Mouse (Mus musculus) hindbrain, embryonic 14.5 days (tissue): ENCODE measurements around the gene Cc2d1a. TPM values are rescaled to one million over a fixed set of nuclear protein-coding genes. Genes with fewer than 3 reads are reported as not detected.

Experiments used
- ATAC-seq: fragments of 200-750 bp; cut with Nextera tagmentation; 2 replicates; pipeline ENCODE4 v1.8.0; 2017; ENCODE audit warnings: moderate number of reproducible peaks, mild to moderate bottlenecking, moderate TSS enrichment, moderate library complexity; ENCODE audit not compliant: low FRiP score
- DNase-seq: peaks from one replicate; pipeline ENCODE4 v3.0.0-alpha.2; 2015; ENCODE audit warnings: low spot score
- H3K27ac ChIP-seq: fragments of 300-500 bp; sonication (generic); 2 replicates; pipeline ENCODE4 v1.5.1; 2014; ENCODE audit warnings: mild to moderate bottlenecking, moderate library complexity
- H3K27me3 ChIP-seq: fragments of 300-500 bp; sonication (generic); 2 replicates; pipeline ENCODE4 v1.6.1; 2014; ENCODE audit warnings: mild to moderate bottlenecking, low read length, mixed read lengths; ENCODE audit not compliant: control insufficient read depth, insufficient read depth
- H3K36me3 ChIP-seq: fragments of 300-500 bp; sonication (generic); replicated peaks from 2 replicates; pipeline ENCODE4 v1.6.1; 2014; ENCODE audit not compliant: control insufficient read depth, insufficient read depth
- H3K4me1 ChIP-seq: fragments of 300-500 bp; sonication (generic); replicated peaks from 2 replicates; pipeline ENCODE4 v1.6.1; 2014; ENCODE audit warnings: antibody characterized with exemption, low read length, mixed read lengths; ENCODE audit not compliant: control insufficient read depth, insufficient read depth
- H3K4me2 ChIP-seq: fragments of 300-500 bp; sonication (generic); replicated peaks from 2 replicates; pipeline ENCODE4 v1.6.1; 2014; ENCODE audit warnings: mild to moderate bottlenecking, moderate library complexity
- H3K4me3 ChIP-seq: fragments of 300-500 bp; sonication (generic); replicated peaks from 2 replicates; pipeline ENCODE4 v1.5.1; 2014; ENCODE audit warnings: mild to moderate bottlenecking, low read length
- H3K9ac ChIP-seq: fragments of 300-500 bp; sonication (generic); 2 replicates; pipeline ENCODE4 v1.6.1; 2014
- H3K9me3 ChIP-seq: fragments of 300-500 bp; sonication (generic); 2 replicates; pipeline ENCODE4 v1.6.1; 2016; ENCODE audit warnings: low read length; ENCODE audit not compliant: control insufficient read depth
- WGBS: fragments of 180-500 bp; shearing (Covaris S2); extraction: QIAGEN DNeasy Blood & Tissue Kit; methylation state at CpG from one replicate; pipeline ENCODE4 v1.1.7; 2014; 5-methylcytosine and 5-hydroxymethylcytosine counted together
- polyA plus RNA-seq: library from polyadenylated mRNA; unstranded; fragments of >200 nt; fragmentation: Nextera tagmentation; extraction: Ambion mirVana; gene quantifications from 2 replicates; pipeline ENCODE4 v1.2.1, GENCODE M21; 2014

Gene Cc2d1a
- polyA plus RNA-seq, 1 experiment from 2014 or later = 30.4 TPM

DNA sequence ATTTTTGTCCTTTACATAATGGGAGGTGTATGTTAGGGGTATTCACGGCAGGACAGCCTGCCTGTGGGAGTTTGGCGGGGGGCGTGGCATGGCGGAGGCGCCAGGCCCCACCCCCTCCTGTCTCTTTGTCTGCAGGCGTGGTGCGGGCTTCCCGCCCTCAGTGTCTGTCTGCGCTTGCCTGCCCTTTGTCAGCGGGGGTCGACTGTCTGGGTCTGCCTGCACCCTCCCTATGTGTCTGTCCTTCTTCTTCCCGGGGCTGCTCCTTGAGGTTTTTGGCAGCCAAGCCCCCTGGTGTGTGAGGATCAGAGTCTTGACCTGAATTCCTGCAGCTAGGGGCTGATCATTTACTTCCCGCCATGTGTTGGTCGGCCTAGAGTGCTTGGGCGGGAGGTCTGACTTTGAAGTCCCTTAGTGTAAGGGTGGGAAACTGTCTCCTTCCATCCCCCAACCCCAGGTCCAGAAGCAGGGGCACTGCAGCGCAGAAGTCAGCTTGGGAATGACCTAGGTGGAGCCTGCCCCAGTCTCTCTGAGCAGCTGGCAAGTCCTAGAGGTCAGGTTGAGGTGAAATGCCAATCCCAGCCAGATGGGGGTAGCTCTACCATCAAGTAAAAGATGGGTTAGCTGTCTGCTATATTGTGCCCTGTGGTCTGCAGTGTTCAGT lies 32.9 kb upstream of the Cc2d1a start:
- under 1% methylated on average over 16 of the region's 16 CpGs for WGBS
- 0 out of 2 replicates have a peak, but pooled peaks cover 5% of the 10 kb centered on the region for H3K36me3 ChIP-seq
- peak overlapping the region; percentile 29 for H3K4me3 ChIP-seq
- H3K4me2 ChIP-seq = peak overlapping the region; percentile 83
- no peaks in the 10 kb centered on the region for H3K9me3 ChIP-seq
- no peaks in the 10 kb centered on the region for H3K27me3 ChIP-seq
- H3K27ac ChIP-seq = peak overlapping the region; percentile 81
- peak; percentile 66 for DNase-seq
- peak; percentile 59 for ATAC-seq
- peaks cover 55% of the 10 kb centered on the region for H3K4me1 ChIP-seq
- peak overlapping the region; percentile 57 for H3K9ac ChIP-seq

DNA sequence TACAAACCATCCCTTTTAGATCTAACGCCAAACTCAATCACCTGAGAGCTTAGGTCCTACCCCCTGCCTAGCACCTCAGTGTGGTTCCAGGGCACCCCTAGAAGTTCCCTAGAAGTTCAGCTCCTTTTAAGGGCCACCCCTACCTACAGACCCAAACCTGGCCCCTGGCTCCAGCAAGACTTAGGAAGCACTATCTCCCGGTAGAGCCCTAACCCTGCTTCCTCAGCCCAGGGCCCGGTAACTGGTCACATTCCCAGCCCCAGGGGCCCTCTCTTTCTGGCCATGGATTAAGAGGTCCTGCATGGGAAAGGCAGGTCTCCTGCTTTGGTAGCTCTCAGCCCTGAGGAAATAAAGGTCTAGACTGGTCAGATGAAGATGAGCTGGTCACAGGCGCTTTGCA lies 32.2 kb upstream of the Cc2d1a start:
- H3K4me3 ChIP-seq = peak overlapping the region; percentile 29
- H3K27ac ChIP-seq = peak overlapping the region; percentile 81
- H3K4me1 ChIP-seq = peaks cover 54% of the 10 kb centered on the region
- H3K36me3 ChIP-seq = peaks cover 8% of the 10 kb centered on the region; the same call in 1 of the 2 replicates
- peak overlapping the region; percentile 83 for H3K4me2 ChIP-seq
- ATAC-seq (0 out of 2 replicates have a peak, but pooled peaks have one; percentile 1), DNase-seq (no peak)
- peak overlapping the region; percentile 57 for H3K9ac ChIP-seq
- no peaks in the 10 kb centered on the region for H3K27me3 ChIP-seq
- 3% methylated on average over 4 of the region's 4 CpGs for WGBS
- H3K9me3 ChIP-seq = no peaks in the 10 kb centered on the region

DNA sequence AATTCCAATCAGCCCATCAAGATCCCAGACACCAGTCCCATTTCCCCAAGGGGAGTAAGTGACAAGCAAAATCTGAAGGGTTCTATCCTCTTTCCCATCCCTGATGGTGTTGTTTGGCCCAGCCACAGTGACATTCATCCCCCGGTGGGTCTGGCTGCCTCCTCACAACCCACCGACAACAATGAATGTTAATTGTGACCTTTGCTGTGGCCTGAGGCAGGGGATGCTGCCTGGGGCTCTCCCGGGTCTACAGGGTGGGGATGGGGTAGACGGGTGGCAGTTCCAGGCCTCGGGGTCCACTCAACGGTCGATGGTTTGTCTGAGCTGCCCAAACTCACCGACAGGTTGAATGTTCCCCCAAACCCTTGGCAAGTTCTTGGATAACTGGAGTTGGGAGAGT lies 30.9 kb upstream of the Cc2d1a start:
- DNase-seq (no peak), ATAC-seq (no peak)
- Histone ChIP-seq H3K27ac (no peak overlapping the region), H3K36me3 (peaks cover 15% of the 10 kb centered on the region), H3K9me3 (no peaks in the 10 kb centered on the region), H3K4me3 (no peak overlapping the region), H3K4me1 (peaks cover 46% of the 10 kb centered on the region), H3K27me3 (no peaks in the 10 kb centered on the region), H3K4me2 (no peak overlapping the region), H3K9ac (0 out of 2 replicates have a peak overlapping the region, but pooled peaks have one; percentile 25)
- WGBS = 65% methylated on average over 8 of the region's 8 CpGs

DNA sequence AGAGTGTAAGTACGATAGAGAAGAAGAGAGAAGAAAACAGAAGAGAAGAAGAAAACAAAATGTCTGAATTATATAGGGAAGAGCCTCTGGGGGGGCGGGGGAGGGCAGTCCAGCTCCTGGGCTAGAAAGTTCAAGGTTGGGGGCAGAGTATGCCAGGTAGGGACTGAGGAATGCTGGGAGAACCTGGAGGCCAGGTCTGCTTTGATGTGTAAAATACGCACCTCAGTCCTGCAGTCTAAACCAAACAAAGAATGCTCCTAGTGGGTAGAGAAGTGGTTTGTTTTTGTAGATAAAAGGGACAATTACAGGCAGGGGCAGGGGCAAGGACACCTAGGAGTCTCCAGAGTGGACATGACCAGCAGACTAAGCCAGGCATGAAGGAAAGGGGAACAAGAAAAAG lies 29.7 kb upstream of the Cc2d1a start:
- ATAC-seq (no peak), DNase-seq (no peak)
- H3K27ac ChIP-seq = no peak overlapping the region
- H3K4me2 ChIP-seq = no peak overlapping the region
- H3K4me3 ChIP-seq = no peak overlapping the region
- H3K4me1 ChIP-seq = peaks cover 40% of the 10 kb centered on the region
- H3K27me3 ChIP-seq = no peaks in the 10 kb centered on the region
- H3K9ac ChIP-seq = no peak overlapping the region
- H3K36me3 ChIP-seq = peaks cover 26% of the 10 kb centered on the region
- no peaks in the 10 kb centered on the region for H3K9me3 ChIP-seq
- WGBS = 93% methylated on average over 3 of the region's 3 CpGs

DNA sequence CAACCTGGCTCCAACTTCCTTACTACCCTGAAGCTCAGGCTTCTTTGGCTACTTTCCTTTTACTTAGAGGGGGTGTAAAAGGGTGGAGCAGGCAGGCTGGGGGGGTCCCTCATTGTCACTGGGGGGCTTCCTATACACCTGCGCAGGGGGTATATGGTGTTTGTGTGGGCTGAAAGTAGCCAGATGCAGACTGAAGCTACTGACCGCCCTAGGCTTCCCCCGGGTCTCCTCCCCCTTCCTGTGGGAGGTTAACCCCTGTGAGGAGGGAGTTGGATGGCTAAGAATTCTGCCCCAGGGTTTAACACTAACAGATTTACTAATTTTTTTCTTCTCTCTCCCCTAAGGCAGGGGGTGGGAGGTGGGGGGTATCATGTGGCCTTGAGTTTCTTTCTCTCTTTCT lies 28.8 kb upstream of the Cc2d1a start:
- DNase-seq (no peak), ATAC-seq (no peak)
- Histone ChIP-seq H3K4me1 (peaks cover 31% of the 10 kb centered on the region), H3K27ac (no peak overlapping the region), H3K4me3 (no peak overlapping the region), H3K9ac (no peak overlapping the region), H3K27me3 (no peaks in the 10 kb centered on the region), H3K4me2 (no peak overlapping the region), H3K9me3 (no peaks in the 10 kb centered on the region), H3K36me3 (peaks cover 35% of the 10 kb centered on the region)
- WGBS = 40% methylated on average over 3 of the region's 3 CpGs

DNA sequence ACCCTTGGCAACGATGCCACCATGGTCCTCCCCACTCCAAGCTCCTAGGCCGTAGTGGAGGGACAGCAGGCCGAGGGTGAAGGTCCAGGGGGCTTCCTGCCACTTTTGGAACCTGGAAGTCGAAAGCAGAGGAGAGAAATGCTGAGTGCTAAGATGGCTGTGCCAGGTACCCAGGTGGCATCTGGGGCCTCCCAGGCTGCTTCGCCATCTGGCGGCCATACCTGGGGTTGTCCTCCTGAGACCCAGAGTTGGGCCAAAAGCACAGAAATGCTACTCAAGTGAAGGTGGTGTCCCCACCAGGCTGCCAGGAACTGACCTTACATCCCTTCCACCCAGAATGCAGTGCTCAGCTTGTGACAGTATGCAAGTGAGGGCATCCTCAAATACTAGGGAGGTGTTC lies 26.1 kb upstream of the Cc2d1a start:
- H3K27me3 ChIP-seq = no peaks in the 10 kb centered on the region
- H3K36me3 ChIP-seq = peaks cover 47% of the 10 kb centered on the region
- no peak overlapping the region for H3K27ac ChIP-seq
- peaks cover 5% of the 10 kb centered on the region; the same call in 1 of the 2 replicates for H3K4me1 ChIP-seq
- H3K9ac ChIP-seq = no peak overlapping the region
- 83% methylated on average over 6 of the region's 6 CpGs for WGBS
- ATAC-seq = no peak
- no peak for DNase-seq
- H3K4me3 ChIP-seq = no peak overlapping the region
- no peaks in the 10 kb centered on the region for H3K9me3 ChIP-seq
- no peak overlapping the region for H3K4me2 ChIP-seq

DNA sequence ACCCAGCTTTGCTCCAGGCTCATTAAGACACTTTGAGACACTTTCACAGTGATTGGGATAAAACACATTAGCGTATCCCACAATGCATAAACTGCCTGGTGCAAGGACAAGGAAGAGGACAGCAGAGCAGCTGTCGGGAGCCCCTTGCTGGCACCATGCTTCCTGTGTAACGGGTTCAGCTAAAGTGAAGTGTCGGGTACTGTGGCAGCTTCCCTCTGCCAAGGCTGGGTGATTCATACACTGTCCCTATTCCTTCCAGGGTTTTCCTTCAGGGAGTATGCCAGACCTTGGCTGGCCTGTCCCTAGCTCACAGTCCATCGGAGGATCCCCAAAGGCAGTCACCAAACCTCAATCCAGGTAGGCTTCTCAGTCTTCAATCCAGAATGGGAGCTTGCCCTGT lies 22.4 kb upstream of the Cc2d1a start:
- Histone ChIP-seq H3K4me3 (no peak overlapping the region), H3K4me2 (no peak overlapping the region), H3K9me3 (no peaks in the 10 kb centered on the region), H3K4me1 (no peaks in the 10 kb centered on the region), H3K9ac (no peak overlapping the region), H3K27ac (no peak overlapping the region), H3K36me3 (peaks cover 40% of the 10 kb centered on the region), H3K27me3 (no peaks in the 10 kb centered on the region)
- ATAC-seq (no peak), DNase-seq (no peak)
- 88% methylated on average over 5 of the region's 5 CpGs for WGBS

DNA sequence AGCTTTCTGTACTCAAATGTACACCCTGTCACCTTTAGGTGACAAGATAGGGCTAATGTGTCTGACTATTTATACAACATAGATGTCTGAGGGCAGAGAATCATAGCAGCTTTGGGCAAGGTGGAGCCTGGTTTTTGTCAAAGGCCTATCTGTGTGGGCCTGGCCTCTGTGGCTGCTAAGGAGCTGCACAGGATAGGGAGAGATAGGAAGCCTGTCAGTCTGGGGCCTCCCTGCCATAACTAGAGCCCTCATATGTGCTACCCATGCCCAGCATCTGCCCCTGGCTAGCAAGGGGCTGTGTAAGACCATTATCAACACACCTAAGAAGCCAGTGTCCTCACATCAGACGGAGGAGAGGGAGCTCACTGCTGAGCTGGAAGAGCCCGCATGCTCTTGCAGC lies 20.0 kb upstream of the Cc2d1a start:
- Histone ChIP-seq H3K27ac (no peak overlapping the region), H3K9me3 (no peaks in the 10 kb centered on the region), H3K36me3 (peaks cover 24% of the 10 kb centered on the region), H3K4me1 (no peaks in the 10 kb centered on the region), H3K9ac (no peak overlapping the region), H3K27me3 (no peaks in the 10 kb centered on the region), H3K4me3 (no peak overlapping the region), H3K4me2 (no peak overlapping the region)
- 96% methylated on average over 2 of the region's 2 CpGs for WGBS
- ATAC-seq (no peak), DNase-seq (no peak)

DNA sequence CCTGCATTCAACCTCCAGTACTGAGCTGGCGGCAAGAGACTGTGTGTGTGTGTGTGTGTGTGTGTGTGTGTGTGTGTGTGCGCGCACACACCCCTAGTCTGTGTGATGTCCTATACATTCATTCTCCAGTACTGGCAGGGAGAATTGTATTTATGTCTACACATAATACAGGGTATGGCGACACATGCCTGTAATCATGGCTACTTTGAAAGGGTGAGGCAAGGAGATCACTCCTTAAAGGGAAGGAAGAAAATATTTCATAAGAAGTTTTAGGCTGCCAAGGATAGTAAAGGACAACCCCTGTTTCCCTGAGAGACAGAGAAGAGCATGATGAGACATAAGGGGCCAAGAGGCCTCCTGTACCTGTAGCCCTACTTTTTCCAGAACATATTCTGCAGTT lies 9.9 kb upstream of the Cc2d1a start:
- Histone ChIP-seq H3K9me3 (no peaks in the 10 kb centered on the region), H3K4me2 (no peak overlapping the region), H3K4me1 (no peaks in the 10 kb centered on the region), H3K36me3 (peaks cover 7% of the 10 kb centered on the region; the same call in 1 of the 2 replicates), H3K4me3 (no peak overlapping the region), H3K9ac (no peak overlapping the region), H3K27me3 (no peaks in the 10 kb centered on the region), H3K27ac (no peak overlapping the region)
- ATAC-seq = no peak
- WGBS = 91% methylated on average over 4 of the region's 4 CpGs
- DNase-seq = no peak

DNA sequence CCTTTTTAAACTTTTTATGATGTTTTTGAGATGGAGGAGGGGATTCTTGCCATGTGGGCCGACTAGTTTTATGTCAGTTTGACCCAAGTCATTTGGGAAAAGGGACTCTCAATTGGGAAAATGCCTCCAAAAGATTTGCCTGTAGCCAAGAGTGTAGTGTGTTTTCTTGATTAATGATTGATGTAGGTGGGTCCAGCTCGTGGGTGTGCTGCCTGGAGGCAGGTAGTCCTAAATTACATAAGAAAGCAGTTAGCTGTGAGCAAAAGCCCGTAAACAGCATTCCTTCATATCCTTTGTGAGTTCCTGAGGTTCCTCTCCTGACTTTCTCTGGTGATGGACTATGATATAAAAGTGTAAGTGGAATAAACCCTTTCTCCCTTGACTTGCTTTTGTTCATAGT lies 1.4 kb upstream of the Cc2d1a start:
- DNase-seq (no peak), ATAC-seq (no peak)
- Histone ChIP-seq H3K4me3 (no peak overlapping the region), H3K9ac (no peak overlapping the region), H3K4me2 (no peak overlapping the region), H3K9me3 (no peaks in the 10 kb centered on the region), H3K27ac (no peak overlapping the region), H3K27me3 (no peaks in the 10 kb centered on the region), H3K36me3 (peaks cover 15% of the 10 kb centered on the region; the same call in 1 of the 2 replicates), H3K4me1 (peaks cover 22% of the 10 kb centered on the region)
- WGBS = 76% methylated on average over 3 of the region's 3 CpGs
